Mouse (Mus musculus): ENCODE data around the gene Gm21887. TPM values are rescaled to one million over a fixed set of nuclear protein-coding genes. Genes with fewer than 3 reads are reported as not detected.
"Not testable (repeated sequence)": the region's sequence is repeated elsewhere in the genome, so short reads cannot be mapped to it uniquely, and the experiment has no call there.

Gene Gm21887
- 100 to 1,000 TPM; 291 to 417 TPM for total RNA-seq (2021)

GRCm38 (mm10) chrX:170009016-170009750 lies at the start of gene Gm21887:
Gm21887 (plus strand) TSS chrX:170009659.
- intact Hi-C loops (cut with DNase I) = not testable (repeated sequence)
- DNase-seq = peak; percentile 99

GRCm38 (mm10) chrX:169969337-169969736 lies 40.1 kb upstream of the Gm21887 start:
- DNase-seq = no peak
- intact Hi-C loops (cut with DNase I) = loop anchor here (10.0 kb wide), 1 partner anchor 155 kb away; no protein-coding TSS in a partner anchor

- not testable (repeated sequence) for DNase-seq
- intact Hi-C loops (cut with DNase I) = loop anchor here (10.0 kb wide), 1 partner anchor 155 kb away; no protein-coding TSS in a partner anchor
Observed at GRCm38 (mm10) chrX:169969765-169970164, 39.7 kb upstream of the Gm21887 start.

GRCm38 (mm10) chrX:169970546-169970945 lies 38.9 kb upstream of the Gm21887 start:
- intact Hi-C loops (cut with DNase I); DNase-seq: not testable (repeated sequence)

- DNase-seq; intact Hi-C loops (cut with DNase I): not testable (repeated sequence)
Observed at GRCm38 (mm10) chrX:169971562-169971961, 37.9 kb upstream of the Gm21887 start.

- intact Hi-C loops (cut with DNase I); DNase-seq: not testable (repeated sequence)
Observed at GRCm38 (mm10) chrX:169972131-169972530, 37.3 kb upstream of the Gm21887 start.

GRCm38 (mm10) chrX:169972791-169973494 lies 36.5 kb upstream of the Gm21887 start:
- DNase-seq; intact Hi-C loops (cut with DNase I): not testable (repeated sequence)

- intact Hi-C loops (cut with DNase I) = not testable (repeated sequence)
Observed at GRCm38 (mm10) chrX:169973806-169974205, 35.7 kb upstream of the Gm21887 start.

GRCm38 (mm10) chrX:169974456-169974855 lies 35.0 kb upstream of the Gm21887 start:
- DNase-seq; intact Hi-C loops (cut with DNase I): not testable (repeated sequence)

More at GRCm38 (mm10) chrX:169973806-169974205, 35.7 kb upstream of the Gm21887 start:
- not testable (repeated sequence) for DNase-seq

- intact Hi-C loops (cut with DNase I) = not testable (repeated sequence)
Observed at GRCm38 (mm10) chrX:169974974-169975373, 34.5 kb upstream of the Gm21887 start.

GRCm38 (mm10) chrX:169975681-169976131 lies 33.8 kb upstream of the Gm21887 start:
- intact Hi-C loops (cut with DNase I) = not testable (repeated sequence)

More at GRCm38 (mm10) chrX:169974974-169975373, 34.5 kb upstream of the Gm21887 start:
- DNase-seq = not testable (repeated sequence)

GRCm38 (mm10) chrX:169976340-169976739 lies 33.1 kb upstream of the Gm21887 start:
- intact Hi-C loops (cut with DNase I); DNase-seq: not testable (repeated sequence)

More at GRCm38 (mm10) chrX:169975681-169976131, 33.8 kb upstream of the Gm21887 start:
- not testable (repeated sequence) for DNase-seq

- intact Hi-C loops (cut with DNase I); DNase-seq: not testable (repeated sequence)
Observed at GRCm38 (mm10) chrX:169977856-169978435, 31.5 kb upstream of the Gm21887 start.

- peak; percentile 74 for DNase-seq
- intact Hi-C loops (cut with DNase I) = not testable (repeated sequence)
Observed at GRCm38 (mm10) chrX:169978436-169979381, 30.8 kb upstream of the Gm21887 start.

- DNase-seq; intact Hi-C loops (cut with DNase I): not testable (repeated sequence)
Observed at GRCm38 (mm10) chrX:169979461-169980202, 29.8 kb upstream of the Gm21887 start.

GRCm38 (mm10) chrX:169980203-169980556 lies 29.3 kb upstream of the Gm21887 start:
- DNase-seq; intact Hi-C loops (cut with DNase I): not testable (repeated sequence)

- no peak for DNase-seq
Observed at GRCm38 (mm10) chrX:169980809-169981289, 28.6 kb upstream of the Gm21887 start.

GRCm38 (mm10) chrX:169981761-169982181 lies 27.7 kb upstream of the Gm21887 start:
- intact Hi-C loops (cut with DNase I); DNase-seq: not testable (repeated sequence)

More at GRCm38 (mm10) chrX:169980809-169981289, 28.6 kb upstream of the Gm21887 start:
- intact Hi-C loops (cut with DNase I) = no loop called here
